Mouse (Mus musculus) MN1 (cell line): ENCODE measurements around the gene Atp12a.
A peak's percentile ranks its signal among the peaks of the same experiment; 100 is the strongest.

Source experiments
- DNase-seq: peaks from one replicate; pipeline ENCODE4 v3.0.0-alpha.2; 2016; ENCODE audit warnings: low spot score

The Atp12a gene

DNA sequence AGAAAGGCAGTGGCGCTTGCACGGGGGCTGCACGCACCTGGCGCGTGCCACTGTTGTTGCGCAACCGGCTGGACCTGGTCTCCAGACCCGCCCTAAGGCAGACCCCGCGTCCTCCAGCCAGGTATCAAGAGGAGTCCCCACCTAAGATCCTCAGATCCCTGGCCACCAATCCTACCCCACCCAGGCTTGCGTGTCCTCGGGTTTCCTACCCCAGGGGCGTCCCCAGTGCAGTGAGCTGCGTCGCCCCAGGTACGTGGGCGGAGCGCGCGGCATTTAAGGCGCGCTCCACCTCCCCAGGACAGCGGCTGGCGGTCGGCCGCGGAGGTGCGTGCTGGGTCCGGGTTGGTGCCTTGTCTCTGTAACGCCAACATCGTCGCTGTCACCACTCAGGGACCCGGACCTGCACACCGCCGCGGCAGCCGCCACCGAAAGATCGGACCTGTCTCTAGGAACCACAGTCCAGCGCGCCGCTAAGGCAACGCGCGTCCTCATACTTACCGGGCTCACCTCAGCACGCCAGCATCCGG is at the start of gene Atp12a:
Gene Atp12a (plus strand): TSS at position 358 of the 527 bp plus-strand sequence.
- DNase-seq: no peak

DNA sequence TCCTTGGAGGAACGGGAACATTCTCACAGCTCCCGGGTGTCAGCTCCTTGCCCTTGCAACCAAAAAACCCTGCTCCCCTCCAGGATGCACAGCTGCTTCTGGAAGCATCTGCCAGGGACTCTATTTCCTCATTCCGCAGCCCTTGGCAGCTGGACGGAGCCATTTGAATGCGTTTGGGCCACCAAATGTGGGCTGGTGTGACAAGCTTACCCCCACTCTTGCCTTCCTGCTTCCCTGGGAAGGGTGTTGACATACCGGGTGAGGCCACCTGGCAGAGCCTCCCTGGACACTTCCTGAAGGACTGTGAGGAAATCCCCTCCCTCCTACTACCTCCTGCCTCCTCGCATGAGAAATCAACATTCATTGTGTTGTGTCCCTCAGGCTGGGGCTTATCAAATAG is 49.3 kb upstream of the Atp12a start:
- DNase-seq: no peak

DNA sequence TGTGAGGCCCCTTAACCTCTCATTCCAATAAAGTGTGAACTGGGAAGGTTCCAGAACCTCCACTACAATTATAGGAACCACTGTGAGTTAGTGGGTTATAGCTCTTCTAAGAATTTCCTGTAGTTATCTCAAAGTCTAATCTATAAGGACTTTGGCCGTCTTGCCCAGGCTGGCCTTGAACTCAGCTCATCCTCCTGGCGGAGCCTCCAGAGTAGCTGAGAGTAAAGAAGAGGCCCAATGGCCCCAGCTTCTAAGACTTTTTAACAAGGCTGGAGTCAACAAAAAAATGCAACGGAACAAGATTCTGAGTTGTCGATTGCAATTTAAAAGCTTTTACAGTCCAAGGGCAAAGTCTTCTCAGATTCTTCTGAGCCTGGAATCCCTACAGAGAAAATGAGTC is 48.5 kb upstream of the Atp12a start:
- no peak for DNase-seq

DNA sequence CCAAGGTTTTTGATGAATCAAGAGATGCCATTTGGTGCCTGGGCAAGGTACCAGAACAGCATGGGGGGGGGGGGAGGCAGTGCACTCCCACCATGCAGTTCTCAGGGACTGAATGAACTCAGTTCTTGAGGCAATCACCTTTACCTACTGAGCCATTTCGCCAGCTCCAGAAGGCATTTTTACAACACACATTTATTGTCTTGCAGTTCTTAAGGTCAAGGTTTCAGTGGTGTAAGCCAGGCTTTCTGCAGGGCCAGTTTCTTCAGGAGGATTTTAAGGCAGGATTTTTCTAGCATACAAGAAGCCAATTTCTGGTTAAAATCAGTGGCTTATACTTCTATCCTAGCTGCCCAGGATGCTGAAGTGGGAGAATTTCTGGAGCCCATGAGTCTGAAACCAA is 41.9 kb upstream of the Atp12a start:
- no peak for DNase-seq

DNA sequence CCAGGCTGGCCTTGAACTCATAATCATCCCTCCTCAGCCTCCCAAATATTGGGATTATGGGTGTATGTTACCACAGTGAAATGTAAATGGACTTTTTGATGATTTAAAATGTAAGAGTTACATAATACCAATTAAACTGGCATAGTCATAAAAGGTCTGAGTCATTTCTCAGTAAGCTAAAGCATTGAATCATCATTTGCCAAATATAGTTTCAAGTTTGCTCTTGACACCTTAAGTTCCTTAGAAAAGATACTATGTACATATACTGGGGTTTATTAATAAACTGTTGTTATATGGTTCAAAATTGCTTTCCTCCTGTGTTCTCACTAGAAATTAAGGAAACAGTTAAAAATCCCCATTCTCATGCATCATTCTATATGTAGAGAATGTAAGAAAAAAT is 39.8 kb upstream of the Atp12a start:
- no peak for DNase-seq

DNA sequence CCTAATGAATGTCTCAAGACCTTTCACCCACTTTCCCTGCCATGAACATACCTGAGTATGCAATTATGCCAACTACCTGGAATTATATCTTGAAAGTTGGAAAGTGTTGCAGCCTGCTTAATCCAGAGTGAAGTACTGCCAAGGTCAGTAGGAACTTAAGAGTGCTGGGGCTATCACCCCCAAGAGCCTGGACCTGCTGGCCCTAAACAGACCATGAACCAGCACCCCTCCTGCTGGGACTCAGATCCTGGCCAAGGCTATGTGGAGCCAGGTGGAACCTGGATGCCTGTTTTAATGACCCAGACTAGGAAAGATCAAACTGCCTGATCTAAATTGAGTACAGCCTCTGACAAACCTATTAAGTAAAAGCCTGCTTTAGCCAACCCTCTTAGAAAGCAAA is 31.2 kb upstream of the Atp12a start:
- DNase-seq: no peak

DNA sequence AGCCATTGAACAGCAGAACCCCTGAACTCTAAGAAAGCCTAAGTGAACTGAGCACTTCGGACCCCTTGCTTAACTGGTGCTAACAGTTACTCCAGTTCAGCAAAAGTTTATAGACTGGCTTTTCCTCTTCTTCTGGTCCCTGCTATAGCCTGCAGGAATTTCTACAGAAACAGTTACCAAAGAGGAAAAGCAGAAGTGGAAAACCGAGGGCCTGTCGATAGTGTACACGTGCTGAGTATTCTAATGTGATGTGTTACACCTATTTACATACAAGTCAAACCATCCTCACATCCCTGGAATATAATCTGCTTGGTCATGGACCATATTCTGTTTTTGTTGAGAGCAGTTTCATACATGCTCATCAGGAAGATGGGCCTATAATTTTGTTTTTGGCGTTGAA is 30.4 kb upstream of the Atp12a start:
- no peak for DNase-seq

DNA sequence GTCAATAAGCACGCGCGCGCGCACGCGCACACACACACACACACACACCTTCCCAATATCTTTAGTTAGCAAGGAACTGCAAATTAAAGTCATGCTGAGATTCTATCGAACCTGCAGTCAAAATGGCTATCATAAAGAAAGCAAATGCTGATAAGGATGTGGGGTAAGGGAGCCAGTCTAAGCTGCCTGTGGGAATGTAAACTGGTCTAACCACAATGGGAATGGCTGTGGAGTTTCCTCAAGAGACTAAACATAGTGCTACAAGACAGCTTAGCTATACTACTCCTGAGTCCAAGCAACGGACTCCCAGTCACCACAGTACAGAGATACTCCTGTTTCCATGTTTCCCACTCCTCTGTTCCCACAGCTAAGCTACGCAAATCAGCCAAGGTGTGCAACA is 28.8 kb upstream of the Atp12a start:
- no peak for DNase-seq

DNA sequence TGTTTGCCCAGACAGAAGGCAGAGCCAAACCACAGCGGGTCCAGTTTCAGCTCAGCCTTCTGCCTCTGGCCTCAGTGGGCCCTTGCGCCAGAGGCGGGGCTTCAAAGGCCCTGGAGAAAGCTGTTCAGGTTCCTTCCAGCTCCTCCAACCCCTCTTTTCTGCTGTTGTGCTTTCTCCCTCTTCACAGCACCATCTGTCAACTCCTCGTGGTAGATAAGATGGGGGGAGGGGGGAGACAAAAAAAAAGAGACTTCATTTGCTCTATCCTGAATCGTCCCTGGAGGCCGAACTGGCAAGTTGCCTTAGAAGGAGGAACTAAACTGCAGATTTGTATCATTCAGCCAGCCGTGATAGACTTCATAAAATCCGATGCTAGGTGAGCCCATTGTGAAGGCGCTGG is 27.8 kb upstream of the Atp12a start:
- DNase-seq: no peak

DNA sequence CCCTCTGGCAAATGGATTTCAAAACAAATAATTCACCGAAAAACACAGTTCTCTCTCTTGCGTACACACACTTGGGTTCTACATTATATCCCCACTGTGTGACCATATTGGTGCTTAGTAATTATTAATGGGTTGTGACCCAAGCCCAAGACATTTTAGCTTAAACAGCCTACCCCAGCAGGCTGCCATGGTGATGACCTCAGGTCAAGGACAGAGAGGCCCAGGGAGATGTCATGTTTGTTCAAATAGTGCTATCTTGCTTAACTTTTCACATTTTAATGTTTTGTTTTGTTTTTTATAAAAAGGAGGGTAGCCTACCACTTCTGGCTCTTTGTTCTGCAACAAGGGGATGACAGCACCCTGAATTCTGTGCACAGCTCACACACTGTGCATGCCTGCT is 27.2 kb upstream of the Atp12a start:
- no peak for DNase-seq

DNA sequence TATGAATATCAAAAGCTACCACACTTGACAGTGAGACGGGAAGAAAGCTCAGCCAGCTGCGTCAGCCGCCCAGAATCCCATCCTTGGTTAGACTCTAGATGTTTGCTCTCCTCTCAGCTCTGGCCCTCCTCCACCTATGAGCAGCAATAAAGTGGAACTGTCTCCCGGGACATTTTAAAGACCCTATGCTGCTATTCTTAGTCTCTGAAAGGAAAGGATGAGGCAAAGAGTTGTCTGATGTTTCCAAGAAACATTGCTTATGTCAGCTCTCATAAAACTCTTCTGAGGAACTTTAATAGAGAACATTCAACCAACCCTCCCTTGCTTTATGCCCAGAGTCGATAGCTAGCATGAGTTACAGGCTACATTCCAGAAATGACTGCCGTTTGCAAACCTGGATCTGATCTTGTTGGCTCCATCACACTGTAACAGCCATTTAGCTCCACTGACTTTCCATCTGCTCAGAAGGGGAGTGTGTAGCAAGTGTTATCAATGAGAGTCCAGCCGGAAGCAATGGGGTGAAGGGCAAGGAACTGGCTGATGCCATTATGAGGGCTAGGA is 25.9 kb upstream of the Atp12a start:
- no peak for DNase-seq

DNA sequence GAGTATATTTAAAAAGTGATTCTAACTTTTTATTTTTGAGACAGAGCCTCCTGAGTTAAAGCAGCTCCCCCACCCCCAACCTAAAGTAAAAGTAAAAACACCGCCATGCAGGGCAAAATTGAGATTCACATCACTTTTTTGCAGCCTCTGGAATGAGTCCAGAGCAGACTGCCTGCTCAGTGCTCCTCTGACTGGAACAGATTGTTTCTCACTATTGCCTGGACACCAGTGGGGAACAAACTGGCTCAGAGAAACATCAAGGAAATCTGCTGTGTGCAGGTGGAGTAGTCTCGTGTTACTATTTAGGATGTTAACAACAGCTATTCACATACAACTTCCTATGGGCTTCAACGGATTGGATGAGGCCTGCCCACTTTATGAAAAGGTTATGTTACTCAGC is 16.2 kb upstream of the Atp12a start:
- no peak for DNase-seq

DNA sequence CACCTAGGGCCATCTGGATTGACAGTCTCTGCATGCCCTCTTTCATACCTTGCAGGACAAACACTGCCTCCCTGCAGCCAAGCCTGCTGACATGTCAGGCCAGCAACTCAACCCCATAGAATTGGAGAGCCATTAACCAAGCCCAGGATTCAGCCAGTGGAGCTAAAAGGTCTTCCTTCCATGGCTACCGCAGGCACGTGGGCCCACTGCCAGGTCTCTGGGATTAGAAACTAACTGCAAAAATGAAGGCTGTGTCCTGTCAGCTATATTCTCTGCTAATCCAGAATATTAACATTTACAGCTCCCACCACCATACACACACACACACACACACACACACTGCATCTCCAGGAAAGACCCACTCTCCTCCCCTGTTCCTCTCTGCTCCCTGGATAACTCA is 15.3 kb upstream of the Atp12a start:
- DNase-seq: no peak

DNA sequence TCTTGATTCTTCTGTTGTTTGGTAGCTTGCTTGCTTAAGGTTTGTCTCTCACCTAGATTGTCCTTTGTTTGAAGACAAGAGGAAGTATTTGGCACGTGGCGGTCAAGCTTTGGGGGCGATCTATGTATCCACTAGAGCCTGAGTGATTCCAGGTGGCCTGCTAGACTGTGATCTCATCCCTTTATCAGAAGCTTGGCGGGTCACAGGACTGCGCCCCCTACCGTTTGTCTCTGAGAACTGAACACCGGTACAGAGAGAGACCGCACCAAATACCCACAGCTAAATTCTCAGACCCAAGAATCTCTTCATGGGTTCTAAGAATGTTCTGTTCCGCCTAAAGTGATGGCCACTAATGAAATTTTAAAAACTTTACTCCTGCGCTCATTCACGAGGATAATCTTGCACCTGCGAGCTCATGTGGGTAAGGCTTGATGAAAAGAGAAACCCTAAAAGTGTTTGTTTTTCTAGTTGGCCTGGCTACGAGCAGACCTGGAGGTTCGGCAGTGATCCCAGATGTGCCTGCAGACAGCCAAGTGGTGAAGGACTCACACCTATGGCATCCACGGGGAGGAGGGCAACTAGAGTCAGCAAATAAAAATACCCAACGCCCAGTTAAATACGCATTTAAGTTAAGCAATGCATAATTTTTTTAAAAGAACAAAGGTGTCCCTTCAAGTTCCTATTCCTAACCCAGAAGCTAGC is 12.8 kb upstream of the Atp12a start:
- DNase-seq: no peak

DNA sequence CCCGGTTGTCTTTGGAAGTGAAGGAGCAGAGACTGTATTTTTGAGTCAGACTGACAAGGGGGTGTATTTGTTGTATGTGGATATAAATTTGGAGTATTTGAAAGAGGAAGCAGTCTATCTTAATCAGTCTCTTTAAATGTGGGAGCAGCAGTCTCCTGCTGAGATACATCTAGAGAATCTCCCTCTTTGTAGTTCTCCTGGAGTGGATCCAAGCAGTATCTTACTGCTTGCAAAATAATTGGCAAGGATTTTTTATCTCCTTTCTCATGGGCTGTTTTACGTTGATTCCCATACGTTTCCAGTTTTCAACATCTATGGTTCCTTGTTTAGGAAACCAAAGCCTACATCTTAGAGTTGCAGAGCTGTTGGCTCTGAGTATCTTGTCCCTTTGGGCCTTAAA is 10.1 kb upstream of the Atp12a start:
- no peak for DNase-seq

DNA sequence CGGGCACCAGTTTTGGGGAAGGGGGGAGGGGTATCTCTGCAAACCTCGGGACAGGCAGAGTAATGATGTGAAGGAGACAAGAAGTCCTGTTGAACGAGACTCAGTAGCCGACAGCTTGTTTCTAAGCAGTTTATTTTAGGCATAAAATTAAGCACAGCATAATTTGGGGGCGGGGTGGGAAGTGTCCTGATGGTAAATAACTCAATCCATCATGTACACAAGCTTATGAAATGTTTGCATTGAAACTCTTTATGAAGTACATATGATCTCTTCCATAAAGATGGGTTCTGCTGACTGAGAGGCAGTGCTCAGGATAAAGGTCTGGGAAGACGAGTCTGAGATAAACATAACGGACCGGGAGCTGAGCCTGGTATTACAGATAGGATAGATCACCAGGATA is 9.5 kb upstream of the Atp12a start:
- DNase-seq: no peak

DNA sequence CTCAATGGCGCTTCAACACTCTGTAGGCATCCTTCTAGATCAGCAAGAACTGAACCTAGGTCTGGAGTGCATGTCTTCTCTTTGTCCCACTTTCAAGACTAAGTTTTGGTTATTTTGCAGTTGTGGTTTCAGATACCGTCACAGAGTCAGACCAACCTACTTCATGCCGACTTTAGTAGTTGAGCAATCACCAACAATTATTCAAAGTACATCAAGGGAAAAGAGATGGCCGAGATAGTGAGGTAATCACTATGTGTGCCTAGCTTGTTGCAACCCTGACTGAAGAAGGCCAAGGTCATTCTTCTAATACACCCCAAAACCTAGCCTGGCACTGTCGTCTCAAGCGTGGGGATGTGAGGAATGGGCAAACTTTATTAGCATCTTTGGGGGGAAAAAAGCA is 8.7 kb upstream of the Atp12a start:
- no peak for DNase-seq

DNA sequence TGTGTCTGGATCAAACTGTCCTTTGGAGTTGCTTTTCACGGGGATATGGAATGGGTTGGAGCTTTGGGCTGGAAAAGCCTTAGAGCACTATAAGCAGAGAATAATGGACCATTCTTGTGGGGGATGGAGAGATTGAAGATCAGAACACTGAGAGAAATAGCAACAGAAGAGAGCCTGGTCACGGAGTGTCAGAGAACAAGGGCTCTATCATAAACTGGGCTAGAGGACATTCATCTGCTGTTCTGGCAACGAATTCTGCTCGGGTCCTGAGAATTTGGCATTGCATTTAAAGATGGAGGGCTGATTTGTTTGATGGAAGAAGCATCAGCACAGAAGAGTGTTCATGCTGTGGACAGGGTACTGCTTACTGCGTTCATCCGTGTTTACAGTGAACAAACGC is 6.4 kb upstream of the Atp12a start:
- no peak for DNase-seq

DNA sequence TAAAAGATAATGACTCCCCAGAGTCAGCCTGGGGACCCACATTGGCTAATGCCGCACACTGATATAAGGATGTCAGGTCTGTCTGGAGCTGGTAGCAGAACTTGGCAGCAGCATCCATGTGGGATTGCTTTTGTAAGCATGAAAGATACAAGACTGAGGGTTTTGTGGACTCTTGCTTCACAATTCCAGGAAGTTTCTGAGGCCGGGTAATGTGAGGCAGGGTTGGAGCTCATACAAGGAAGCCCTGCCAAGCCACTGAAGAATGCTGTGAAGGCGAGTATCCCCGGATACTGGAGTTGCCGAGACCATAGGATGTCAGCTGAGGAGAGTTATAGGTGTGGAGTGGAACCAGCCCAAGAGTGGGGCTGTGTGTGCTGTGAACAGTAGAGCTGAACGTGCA is 5.7 kb upstream of the Atp12a start:
- no peak for DNase-seq

DNA sequence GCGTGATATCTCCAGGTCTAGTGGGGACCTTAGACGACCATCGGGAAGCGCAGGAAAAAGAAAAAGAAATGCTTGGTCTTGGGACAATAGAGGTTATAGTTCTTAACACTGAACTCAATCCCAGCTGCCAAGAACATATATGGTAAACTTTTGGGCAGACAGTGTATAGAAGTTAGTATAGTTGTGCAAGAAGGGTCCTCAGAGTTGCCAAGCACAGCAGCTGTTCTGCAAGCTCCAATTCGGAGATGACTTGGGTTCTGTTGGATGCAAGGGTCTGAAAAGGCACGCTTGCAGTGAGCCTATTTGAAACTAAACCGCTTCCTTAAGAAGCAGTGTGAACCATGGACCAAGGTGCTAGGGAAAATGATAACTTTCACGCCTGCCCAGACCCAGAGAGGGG is 424 bp downstream of the Atp12a start:
- no peak for DNase-seq

DNA sequence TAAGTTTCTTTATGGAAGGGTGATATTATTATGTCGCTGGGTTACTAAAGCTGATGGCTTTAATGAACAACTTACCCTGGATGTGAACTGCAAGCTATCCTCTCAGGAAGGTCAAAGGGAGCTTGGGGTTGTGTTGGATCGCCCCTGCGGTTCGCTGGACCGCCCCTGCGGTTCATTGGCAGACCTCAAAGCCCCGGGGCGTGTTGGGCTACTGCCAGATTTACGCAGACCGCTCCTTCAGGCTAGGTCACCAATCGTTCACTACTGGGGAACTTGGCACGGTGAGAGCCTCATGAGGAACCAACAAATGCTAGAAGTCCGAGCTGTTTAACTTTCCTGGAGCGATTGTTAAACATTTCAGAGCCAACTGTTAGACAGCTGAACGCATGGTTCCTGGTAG is 1.8 kb downstream of the Atp12a start:
- no peak for DNase-seq

DNA sequence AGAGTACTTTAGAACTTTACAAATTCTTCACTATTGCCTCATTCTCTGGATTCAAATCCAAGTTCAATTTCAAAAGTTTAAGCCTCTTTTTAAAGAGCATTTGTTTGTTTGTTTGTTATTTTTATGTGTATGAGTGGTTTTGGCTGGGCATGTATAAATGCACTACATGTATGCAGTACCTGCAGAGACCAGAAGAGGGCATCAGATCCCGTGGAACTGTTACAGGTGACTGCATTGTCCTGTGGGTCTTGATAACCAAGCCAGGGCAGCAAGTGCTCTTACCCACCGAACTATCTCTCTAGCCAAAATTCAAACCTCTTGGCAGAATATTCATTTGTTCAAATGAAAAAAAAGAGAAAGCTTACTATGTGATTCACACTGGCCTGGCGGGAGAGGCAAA is 4.0 kb downstream of the Atp12a start:
- no peak for DNase-seq

DNA sequence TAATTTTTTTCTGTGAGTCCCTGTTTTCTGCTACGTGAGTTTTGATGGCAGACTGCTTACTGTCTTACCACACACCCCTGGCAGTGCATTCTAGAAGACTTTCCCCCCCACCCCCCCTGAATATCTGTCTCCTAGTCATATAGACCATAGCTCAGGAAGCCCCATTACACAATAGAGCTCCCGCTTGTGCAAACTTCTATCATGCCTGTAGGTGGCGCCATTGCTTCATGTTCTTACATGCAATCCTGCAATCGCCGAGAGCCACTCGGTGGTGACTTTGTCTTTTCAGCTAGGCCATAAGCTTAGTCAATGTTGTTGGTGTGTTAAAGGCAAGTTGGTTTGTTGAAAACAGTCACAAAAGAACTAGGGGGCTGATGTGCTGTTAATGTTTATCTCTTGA is 10.9 kb downstream of the Atp12a start:
- peak; percentile 66 for DNase-seq

DNA sequence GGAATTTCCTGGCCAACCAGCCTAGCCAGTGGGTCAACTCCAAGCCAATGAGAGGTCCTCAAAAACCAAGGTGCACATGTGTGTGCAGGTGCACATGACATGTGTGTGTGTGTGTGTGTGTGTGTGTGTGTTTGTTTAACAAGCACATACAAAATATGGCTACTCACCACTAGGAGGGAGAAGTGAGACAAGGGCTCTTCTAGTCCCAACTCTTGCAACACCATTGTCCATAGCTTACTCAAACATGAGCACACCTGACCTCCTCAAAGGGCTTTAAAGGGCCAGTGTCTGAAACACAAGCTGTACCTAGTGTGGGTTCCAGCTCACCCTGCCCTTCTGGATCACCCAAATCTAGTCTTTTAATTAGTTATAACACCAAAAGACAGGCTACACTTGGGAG is 12.9 kb downstream of the Atp12a start:
- no peak for DNase-seq
